Mouse (Mus musculus) cerebellum, adult 11-12 months (tissue): ENCODE data around the gene Arhgap18.

Experiments
- DNase-seq: peaks from one replicate; pipeline ENCODE4 v3.0.0; 2022

The Arhgap18 gene

DNA sequence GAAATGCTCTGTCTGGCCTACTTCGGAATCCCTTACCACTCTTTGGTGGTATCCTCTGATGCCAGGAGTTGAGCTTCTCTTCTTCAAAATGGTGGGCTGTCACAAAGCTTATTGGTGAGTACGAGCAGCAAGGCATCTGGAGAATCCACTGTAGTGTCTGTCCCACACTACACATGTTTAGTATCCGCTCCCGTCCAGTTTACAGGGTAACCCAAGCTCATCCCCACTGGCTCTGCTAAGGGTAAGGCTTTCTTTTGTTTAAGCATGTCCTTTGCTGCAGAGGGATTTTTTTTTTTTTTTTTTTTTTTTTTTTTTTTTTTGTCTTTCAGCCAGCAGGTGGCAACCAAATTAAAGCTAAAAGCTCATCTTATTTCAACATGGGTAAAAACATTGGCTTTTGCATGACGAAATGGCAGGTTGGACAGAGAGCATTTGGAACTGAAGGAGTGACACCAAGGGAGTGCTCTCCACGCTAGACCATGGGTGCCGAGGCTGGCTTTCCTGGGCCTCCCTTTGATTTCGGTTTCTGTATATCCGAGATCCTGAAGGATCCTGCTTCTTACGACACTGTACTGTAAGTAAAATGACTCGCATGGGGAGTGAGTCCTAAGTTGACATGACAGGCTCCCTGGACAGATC is at the start of gene Arhgap18:
Gene Arhgap18, plus strand, starts transcription at position 493 of the 639 bp plus-strand sequence.
- DNase-seq, result no peak

GRCm38 (mm10) chr10:26710458-26711011 is 42.7 kb upstream of the Arhgap18 start:
- DNase-seq, result no peak

DNA sequence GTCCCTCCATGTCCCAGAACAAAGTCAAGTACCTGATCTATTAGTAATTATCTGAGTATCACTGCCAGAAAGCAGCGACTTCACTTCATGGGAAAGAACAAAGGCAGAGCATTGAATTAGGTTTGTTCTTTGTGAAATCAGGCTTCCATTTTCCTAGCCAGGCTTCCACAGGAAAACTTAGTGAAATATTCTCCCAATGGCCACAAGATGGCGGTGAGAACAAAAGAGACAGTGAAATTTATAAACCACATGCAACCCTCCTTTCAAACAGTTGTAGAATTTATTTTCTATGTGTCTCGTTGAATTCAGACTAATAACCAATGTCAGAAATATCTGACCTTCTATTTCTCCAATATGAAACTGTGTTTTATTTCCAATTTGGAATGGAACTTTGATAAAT is 42.2 kb upstream of the Arhgap18 start:
- DNase-seq, result no peak

DNA sequence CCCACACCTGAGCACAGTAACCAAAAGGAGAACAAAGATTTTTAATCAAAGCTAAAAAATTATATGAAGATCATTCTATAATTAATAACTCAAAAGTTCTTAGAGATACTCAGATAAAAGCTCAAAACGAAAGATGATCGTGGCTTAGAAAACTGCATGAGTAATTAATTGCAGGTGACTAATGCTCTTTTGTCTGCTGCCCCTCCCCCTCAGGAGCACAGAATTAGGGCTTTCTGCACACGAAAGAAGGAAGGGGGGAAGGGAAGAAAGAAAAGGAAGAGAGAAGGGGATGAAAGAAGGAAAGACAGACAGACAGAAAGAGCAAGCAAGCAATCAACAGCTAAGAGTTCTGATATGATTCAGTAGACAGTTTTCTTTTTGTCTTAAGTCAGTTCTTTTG is 39.2 kb upstream of the Arhgap18 start:
- no peak for DNase-seq

DNA sequence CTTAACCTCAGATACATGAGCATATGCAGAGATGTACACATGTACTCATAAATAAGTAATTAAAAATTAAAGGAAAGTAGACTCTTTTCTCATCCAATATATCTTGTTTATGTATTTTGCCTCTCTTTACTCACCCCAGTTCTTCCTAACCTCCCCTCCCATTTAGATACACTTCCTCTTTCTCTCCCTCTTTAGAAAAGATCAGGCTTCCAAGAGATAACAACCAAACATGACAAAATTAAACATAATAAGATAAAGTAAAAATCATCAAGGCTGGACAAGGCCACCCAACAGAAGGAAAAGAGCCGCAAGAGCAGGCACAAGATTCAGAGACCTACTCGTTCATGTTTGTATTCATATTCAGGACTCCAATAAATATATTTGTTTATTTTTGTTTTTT is 28.5 kb upstream of the Arhgap18 start:
- DNase-seq, result no peak

DNA sequence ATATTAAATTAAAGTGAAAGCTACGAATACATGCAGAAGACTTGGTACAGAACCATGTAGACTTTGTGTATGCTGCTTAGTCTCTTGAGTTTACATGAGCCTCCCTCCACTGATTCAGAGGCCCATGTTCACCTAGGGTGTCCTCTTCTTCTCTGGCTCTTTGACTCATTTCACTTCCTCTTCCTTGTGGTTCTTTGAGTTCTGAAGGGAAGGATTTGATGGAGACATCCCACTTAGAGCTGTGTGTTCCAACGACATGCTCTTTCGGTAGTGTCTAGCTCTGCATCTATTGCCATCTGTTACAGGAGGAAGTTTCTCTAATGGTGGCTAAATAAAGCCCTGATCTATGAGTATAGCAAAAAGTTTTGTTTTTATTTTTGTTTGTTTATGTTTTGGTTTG is 28.0 kb upstream of the Arhgap18 start:
- DNase-seq, result no peak

DNA sequence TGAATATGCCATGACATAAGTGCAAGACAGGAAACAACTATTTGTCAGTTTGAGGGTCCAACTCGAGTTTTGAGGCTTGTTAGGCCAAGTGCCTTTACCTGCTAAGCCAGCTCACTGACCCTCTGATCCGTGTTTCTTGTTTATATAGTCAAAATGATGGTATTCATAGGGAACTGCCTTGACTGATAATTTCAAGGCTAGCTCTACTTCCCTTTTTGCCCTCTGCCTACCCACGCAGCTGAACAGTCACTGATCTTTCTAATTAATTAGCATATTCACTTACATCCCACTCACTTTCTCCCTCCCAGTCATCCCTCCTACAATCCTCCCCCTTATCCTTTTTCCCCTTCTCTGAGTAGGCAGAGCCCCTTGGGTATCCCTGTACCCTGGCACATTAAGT is 2.4 kb upstream of the Arhgap18 start:
- DNase-seq, result no peak

- peak; percentile 8 for DNase-seq
These were observed 925 bp upstream of the Arhgap18 start for GRCm38 (mm10) chr10:26752064-26752928.

DNA sequence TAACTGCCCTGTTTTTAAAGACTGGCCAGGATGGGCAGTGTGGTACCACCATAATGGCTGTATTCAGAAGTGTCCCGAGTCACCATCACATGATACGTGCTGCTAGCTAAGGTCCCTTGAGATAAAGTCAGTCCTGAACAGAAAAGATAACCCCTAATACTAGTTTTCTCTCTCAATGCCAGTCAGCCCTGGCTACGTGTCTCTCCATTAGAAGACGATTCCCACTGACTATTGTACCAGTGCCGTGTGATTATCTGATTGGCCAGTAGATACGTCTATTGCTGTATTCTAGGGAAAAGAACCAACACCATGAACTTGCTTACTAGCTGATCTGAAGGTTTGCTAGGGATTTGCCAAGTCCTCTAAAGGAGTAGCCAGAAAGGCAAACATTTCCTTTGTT is 785 bp downstream of the Arhgap18 start:
- DNase-seq, result no peak

GRCm38 (mm10) chr10:26757231-26757630 is 4.0 kb downstream of the Arhgap18 start:
- no peak for DNase-seq

DNA sequence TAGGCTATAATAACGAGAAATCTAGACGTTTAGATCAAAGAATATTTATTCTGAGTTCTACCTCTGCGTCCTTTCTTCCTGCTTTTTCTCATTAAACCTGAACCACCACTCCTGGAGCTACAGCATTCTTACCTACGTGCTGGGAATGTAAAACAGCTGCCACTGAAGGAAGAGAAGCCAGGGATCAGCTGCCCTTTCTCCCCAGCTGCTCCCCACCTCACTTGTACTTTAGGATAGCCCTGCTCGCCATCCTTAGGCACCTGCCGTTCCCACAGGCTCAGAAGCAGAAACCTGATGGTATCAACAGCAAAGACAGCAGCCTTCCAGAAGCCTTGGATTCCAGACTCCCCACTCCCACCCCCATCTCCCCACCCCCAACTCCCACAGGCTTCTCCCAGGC is 6.2 kb downstream of the Arhgap18 start:
- no peak for DNase-seq

DNA sequence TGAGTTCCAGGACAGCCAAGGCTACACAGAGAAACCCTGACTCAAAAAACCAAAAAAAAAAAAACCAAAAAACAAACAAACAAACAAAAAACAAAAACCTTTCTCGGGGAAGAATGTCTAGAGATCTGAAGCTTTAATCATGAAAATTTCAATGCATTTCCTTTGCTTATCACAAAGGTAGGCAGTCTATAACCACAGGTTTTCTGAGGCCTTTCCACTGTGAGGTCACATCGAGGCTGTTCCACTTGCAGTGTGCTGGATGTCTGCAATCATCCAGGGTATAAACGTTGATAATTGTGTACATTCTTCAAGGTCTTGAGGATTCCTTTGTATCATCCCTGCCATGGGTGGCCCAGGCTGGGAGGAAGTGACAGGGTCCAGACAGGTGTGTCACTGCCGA is 7.9 kb downstream of the Arhgap18 start:
- no peak for DNase-seq

DNA sequence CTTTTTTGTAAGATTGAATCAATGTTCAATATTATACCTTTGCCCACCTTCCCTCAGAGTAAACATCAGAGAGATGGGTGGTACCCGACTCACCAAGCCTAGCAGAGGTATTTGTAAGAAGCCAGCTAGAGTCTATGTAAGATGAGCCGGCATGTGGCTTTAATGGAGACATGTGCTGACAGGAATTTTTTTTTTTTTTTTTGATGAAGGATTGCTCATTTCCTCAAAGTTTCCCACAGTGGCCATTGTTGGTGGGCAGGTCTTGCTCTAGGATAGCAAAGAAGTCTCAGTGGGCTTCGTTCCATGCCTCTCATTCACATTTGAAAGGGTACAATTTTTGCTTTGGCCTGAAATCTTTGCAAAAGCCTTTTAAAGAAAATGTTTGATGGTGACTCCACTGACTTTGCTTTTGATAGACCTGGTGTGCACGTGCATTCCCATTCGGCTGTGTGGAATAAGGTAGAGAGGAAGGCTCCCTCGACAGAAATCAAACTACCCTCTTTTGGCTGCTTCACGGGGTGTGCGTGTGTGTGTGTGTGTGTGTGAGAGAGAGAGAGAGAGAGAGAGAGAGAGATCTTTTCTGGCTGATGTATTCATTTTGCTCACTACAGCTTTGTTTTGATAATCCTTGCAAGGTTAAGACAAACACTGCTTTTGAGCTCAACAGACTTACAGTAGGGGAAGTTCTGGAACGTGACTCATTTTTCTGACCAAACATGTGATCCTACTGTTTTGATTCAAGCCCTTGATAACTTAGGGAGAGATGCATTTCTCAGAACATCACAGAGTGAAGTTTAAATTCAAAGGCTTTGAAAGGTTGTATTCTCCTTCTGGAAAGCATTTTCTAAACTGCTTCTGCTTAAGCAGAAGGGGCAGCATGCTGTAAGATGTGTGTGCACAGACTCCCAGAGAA is 9.0 kb downstream of the Arhgap18 start:
- no peak for DNase-seq

- no peak for DNase-seq
These were observed 14.0 kb downstream of the Arhgap18 start for GRCm38 (mm10) chr10:26767196-26767595.

GRCm38 (mm10) chr10:26768943-26769342 is 15.7 kb downstream of the Arhgap18 start:
- no peak for DNase-seq

DNA sequence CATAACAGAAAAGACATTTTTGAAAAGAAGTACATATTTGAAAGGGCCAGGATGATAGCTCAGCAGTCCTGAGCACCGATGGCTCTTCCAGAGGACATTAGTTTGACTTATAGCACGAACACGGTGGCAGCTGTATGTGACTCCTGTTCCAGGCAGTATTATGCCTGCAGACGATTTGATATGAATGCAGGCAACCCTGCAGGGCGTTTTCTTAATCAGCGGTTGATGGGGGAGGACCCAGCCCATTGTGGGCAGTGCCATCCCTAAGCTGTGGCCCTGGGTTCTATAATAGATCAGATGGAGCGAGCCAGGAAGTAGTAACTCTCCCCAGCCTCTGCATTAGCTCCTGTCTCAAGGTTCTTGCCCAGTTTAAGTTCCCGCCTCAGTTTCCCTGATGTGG is 16.8 kb downstream of the Arhgap18 start:
- no peak for DNase-seq

- DNase-seq, result peak; percentile 12
These were observed 18.9 kb downstream of the Arhgap18 start for GRCm38 (mm10) chr10:26771938-26772623.

GRCm38 (mm10) chr10:26772624-26773540 is 19.7 kb downstream of the Arhgap18 start:
- peak; percentile 24 for DNase-seq

DNA sequence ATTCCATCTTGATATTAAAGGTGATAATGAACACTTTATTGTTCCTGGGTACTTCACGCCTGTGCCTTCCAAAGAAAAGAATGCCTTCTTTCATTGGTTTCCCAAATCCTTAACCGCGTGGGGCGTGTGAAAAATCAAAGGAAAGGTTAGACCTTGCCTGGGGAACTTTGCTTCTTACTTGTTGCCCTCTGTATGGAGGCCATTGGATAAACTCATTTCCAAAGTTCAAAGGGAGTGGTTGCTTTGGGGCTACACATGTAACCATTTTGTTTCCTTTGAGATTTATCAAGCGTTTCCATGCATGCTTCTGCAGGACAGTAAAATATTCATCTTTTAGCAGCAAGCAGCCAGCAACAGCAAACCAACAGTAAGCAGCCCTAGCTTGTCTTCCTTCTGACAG is 20.3 kb downstream of the Arhgap18 start:
- DNase-seq, result no peak

DNA sequence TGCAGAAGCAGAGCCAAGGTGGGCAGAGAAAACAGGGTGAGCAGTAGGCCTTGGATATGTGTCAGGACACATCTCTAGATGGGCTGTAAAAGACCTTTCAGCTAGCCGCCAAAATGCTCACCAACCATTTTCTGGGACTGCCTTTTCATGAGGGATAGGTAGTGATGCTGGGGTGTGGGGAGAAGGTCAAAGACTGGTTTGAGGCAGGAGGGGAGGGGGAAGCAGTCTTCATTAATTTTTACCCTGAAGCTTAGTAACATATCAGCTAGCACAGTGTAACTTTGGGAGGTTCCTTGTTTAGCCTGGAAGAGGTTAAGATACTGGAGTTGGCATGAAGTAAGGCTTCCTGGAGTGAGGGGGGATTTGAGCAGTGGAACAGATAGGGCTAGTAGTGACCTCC is 21.0 kb downstream of the Arhgap18 start:
- DNase-seq, result no peak

- no peak for DNase-seq
These were observed 23.2 kb downstream of the Arhgap18 start for GRCm38 (mm10) chr10:26776443-26776842.
